Mouse (Mus musculus): ENCODE data around the gene Atg9a. TPM values are rescaled to one million over a fixed set of nuclear protein-coding genes. Genes with fewer than 3 reads are reported as not detected.

The Atg9a gene
- polyA plus RNA-seq, 1 experiment, result 58.1 TPM

DNA sequence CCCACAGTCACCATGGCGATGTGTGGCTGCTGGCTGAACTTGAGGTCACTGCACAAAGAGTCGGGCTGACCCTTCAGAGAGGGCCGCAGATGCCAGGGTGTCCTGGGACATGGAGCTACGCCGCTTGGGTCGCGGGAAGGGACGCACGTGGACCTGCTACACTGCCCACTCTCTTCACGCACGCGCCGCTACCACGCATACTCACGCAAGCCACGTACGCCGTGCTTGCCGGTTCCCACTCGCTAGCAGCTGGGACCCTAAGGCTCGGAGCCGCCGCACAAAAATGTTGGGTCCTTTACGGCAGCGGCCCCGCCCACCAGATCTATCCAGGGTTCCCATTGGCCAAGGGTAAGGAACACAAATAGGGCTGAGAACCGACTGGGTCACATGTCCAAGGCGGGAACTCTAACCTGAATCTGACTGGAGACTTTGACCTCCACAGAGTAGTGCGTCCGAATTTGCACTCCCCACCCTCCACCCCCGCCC, 11.8 kb downstream of the Atg9a start, which contains the start of gene Abcb6:
Abcb6 (minus strand) TSS at position 288 of the 486 bp plus-strand sequence.
- TF ChIP-seq FLI1 (IDR thresholded peaks at IDR 0.05; ENCODE audit: low read length) (no peak), GATA1 (IDR thresholded peaks at IDR 0.05; ENCODE audit: borderline replicate concordance, low read length) (no peak)
- peaks cover 57% of the 10 kb centered on the region for H3K4me1 ChIP-seq

DNA sequence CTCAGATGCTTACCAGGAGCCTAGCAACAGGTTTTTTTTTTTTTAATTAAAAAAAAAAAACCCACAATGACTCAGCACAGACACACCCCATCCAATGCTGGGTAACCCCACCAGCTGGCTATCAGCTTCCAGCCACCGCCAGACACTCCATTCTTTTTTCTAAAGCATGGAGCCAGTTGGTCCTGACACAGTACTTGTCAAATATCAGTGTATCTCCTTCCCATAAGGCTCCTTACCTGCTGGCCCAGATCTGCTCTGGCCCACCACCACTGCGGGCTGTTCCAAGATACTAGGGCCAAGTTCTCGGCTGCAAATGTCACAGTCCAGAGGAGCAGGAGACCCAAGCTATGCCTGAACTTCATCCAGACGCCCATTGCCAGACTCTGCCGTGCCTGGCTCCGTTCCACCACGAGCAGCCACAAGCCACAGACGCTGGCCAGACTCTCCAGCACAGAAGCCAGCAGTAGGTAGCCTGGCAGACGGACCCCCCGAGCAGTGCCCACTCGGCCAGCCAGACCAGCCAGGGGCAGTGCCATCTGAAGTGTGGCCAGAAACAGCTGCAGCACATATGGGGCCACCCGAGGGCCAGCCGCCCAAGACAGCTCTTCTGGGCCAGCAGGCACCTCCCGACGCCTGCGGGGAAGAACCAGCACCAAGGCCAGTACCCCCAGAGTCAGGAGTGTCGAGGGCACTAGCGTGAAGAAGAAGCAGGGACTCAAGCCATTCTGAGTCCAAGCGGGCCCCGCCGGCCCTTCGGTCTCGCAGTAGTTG, 12.5 kb downstream of the Atg9a start:
- TF ChIP-seq GATA1 (IDR thresholded peaks at IDR 0.05; ENCODE audit: borderline replicate concordance, low read length), result no peak
- TF ChIP-seq FLI1 (IDR thresholded peaks at IDR 0.05; ENCODE audit: low read length), result no peak
- Histone ChIP-seq H3K4me3 (replicated peaks) (peak overlapping the region; percentile 100), H3K9me3 (peaks cover 5% of the 10 kb centered on the region; the same call in 1 of the 2 replicates), H3K27me3 (replicated peaks) (no peaks in the 10 kb centered on the region), H3K36me3 (replicated peaks; ENCODE audit: low read length) (peaks cover 82% of the 10 kb centered on the region), H3K4me1 (peaks cover 53% of the 10 kb centered on the region)

More for the DNA sequence above, 11.8 kb downstream of the Atg9a start, which contains the start of gene Abcb6:
- Histone ChIP-seq H3K36me3 (replicated peaks; ENCODE audit: low read length) (peaks cover 82% of the 10 kb centered on the region), H3K9me3 (peaks cover 5% of the 10 kb centered on the region; the same call in 1 of the 2 replicates), H3K27me3 (replicated peaks) (no peaks in the 10 kb centered on the region), H3K4me3 (replicated peaks) (peak within 1 kb of the TSS; percentile 100)

DNA sequence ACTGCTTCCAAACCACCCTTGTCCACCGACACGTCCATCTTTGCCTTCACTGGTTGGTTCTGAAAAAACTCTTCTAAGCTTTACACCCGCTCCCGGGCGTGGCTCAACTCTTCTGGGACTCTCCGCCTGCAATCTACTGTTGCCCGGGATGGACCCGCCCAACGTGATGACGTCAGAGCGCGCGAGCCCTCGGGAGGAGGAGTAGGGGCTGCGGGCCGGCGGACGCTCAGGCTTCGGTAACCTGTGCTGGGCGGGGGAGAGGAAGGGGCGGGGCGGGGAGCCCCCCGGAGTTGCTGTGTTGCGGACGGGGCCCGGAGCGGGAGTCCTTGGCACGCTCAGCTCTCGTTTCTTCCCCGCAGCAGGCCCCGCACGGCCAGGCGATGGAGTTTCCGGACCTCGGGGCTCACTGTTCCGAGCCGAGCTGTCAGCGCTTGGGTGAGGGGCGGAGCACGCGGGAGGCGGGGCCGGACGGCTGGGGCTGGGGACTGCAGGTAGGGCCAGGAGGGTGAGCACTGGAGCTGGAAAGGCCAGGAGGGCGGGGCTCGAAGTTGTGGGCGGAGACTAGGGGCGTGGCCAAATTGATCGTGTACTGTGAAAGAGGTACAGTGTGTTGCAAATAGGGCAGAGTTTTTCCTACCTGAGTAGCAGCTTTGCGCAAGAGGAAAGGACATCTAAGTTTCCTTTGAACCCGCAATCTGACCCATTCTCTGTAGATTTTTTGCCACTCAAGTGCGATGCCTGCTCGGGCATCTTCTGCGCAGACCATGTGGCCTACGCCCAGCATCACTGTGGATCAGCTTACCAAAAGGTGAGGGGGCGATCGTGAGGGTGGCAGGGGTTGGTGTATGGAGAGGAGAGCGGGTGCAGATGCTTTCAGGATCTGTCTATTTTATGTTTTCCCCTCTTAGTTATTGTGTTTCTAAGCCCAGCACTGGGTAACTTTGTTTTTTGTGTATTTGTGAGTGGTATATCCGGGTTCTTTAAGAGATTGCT, 23.2 kb downstream of the Atg9a start, which contains the start of gene Zfand2b:
Zfand2b (plus strand) TSS at position 175 of the 993 bp plus-strand sequence.
- peak within 1 kb of the TSS; percentile 93 for H3K4me3 ChIP-seq (replicated peaks)
- no peak for TF ChIP-seq GATA1 (IDR thresholded peaks at IDR 0.05; ENCODE audit: borderline replicate concordance, low read length)
- no peak for TF ChIP-seq FLI1 (IDR thresholded peaks at IDR 0.05; ENCODE audit: low read length)
- H3K4me1 ChIP-seq, result peaks cover 37% of the 10 kb centered on the region
- no peaks in the 10 kb centered on the region for H3K27me3 ChIP-seq (replicated peaks)
- peaks cover 45% of the 10 kb centered on the region for H3K36me3 ChIP-seq (replicated peaks; ENCODE audit: low read length)
- H3K9me3 ChIP-seq, result no peaks in the 10 kb centered on the region

DNA sequence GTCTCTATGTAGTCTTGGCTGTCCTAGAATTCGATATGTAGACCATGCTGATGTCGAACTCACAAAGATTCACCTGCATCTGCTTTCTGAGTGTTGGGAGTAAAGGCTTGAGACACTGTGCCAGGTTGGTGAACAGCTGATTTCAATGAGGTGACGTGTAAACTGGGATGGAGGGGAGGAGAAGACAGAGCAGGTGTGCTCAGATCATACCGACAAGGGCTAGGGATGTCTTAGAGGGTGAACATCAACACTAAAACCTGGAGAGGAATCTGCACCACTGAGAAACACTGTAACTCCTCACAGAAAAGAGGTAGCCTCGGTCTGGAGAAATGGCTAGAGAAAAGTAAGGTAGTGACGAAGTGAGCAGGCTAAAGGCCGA, 23.9 kb downstream of the Atg9a start:
- peak overlapping the region; percentile 93 for H3K4me3 ChIP-seq (replicated peaks)
- H3K36me3 ChIP-seq (replicated peaks; ENCODE audit: low read length), result peaks cover 38% of the 10 kb centered on the region
- TF ChIP-seq GATA1 (IDR thresholded peaks at IDR 0.05; ENCODE audit: borderline replicate concordance, low read length), result no peak
- no peaks in the 10 kb centered on the region for H3K27me3 ChIP-seq (replicated peaks)
- peaks cover 37% of the 10 kb centered on the region for H3K4me1 ChIP-seq
- peaks cover 5% of the 10 kb centered on the region for H3K9me3 ChIP-seq

DNA sequence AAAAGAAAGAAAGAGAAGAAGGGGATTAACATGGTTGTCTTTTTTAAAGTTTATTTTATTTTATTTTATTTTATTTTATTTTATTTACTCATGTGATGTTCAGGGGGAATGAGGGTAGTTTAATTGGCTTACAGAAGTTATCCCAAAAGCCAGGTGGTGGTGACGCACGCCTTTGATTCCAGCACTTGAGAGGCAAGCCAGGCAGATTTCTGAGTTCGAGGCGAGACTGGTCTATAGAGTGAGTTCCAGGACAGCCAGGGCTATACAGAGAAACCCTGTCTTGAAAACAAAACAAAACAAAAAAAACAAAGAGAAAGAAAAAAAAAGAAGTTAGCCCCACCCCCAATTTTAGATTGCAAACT, 31.8 kb downstream of the Atg9a start:
- Histone ChIP-seq H3K4me1 (peaks cover 11% of the 10 kb centered on the region), H3K9me3 (peaks cover 6% of the 10 kb centered on the region), H3K36me3 (replicated peaks; ENCODE audit: low read length) (no peaks in the 10 kb centered on the region), H3K27me3 (replicated peaks) (no peaks in the 10 kb centered on the region), H3K4me3 (replicated peaks) (no peak overlapping the region)
- TF ChIP-seq GATA1 (IDR thresholded peaks at IDR 0.05; ENCODE audit: borderline replicate concordance, low read length) (no peak), FLI1 (IDR thresholded peaks at IDR 0.05; ENCODE audit: low read length) (no peak)

DNA sequence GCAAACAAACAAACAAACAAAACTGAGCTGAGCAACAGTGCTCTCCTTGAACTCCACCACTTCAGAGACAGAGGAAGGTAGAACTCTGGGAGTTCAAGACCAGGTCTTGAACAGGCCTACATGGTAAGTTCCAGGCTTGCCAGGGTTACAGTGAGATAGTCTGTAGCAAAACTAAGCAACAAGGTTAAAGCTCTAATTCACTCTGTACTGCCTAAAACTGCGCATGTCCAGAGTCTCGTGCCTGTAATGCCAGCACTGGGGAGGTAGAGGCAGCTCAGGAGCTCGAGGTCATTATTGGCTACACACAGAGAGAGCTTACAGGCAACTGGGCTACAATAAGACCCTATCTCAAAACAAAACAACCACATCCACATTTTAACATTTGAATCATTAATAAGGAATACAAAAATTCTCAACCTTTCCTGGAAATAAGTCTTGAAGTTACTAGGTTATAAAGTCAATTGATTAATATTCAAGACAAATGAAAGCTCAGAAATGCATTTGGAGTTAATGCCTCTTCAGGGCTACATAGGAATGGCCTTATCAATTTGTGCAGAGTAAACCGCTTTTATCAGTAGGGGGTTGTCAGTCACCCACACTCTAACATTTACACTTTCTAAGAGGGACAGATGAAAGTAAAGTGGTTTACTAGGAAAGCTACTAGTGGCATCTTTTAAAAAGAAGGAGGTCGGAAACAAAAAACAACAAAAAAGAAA, 32.3 kb downstream of the Atg9a start:
- no peaks in the 10 kb centered on the region for H3K27me3 ChIP-seq (replicated peaks)
- H3K36me3 ChIP-seq (replicated peaks; ENCODE audit: low read length), result no peaks in the 10 kb centered on the region
- peaks cover 6% of the 10 kb centered on the region for H3K9me3 ChIP-seq
- TF ChIP-seq GATA1 (IDR thresholded peaks at IDR 0.05; ENCODE audit: borderline replicate concordance, low read length) (no peak), FLI1 (IDR thresholded peaks at IDR 0.05; ENCODE audit: low read length) (no peak)
- H3K4me1 ChIP-seq, result peaks cover 16% of the 10 kb centered on the region
- H3K4me3 ChIP-seq (replicated peaks), result no peak overlapping the region

DNA sequence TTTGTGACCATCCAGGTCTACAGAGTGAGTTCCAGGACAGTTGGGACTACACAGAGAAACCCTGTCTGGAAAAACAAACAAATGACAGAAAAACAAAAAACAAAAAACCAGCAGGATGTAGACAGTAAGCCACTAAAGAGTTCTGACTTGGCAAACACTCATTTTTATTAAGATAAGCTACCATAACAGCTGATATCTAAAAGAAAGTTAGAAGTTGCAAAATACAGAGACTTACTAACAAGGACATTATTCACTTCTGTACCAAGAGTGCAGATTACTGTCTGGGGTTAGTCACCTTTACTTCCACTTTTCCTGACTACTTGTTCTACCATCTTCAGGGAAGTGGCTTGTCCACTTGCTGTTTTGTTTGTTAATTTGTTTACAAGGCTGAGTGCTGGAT, 33.0 kb downstream of the Atg9a start:
- Histone ChIP-seq H3K4me1 (peaks cover 22% of the 10 kb centered on the region), H3K36me3 (replicated peaks; ENCODE audit: low read length) (no peaks in the 10 kb centered on the region), H3K9me3 (peaks cover 6% of the 10 kb centered on the region), H3K27me3 (replicated peaks) (no peaks in the 10 kb centered on the region), H3K4me3 (replicated peaks) (no peak overlapping the region)
- TF ChIP-seq GATA1 (IDR thresholded peaks at IDR 0.05; ENCODE audit: borderline replicate concordance, low read length), result no peak
- TF ChIP-seq FLI1 (IDR thresholded peaks at IDR 0.05; ENCODE audit: low read length), result no peak

DNA sequence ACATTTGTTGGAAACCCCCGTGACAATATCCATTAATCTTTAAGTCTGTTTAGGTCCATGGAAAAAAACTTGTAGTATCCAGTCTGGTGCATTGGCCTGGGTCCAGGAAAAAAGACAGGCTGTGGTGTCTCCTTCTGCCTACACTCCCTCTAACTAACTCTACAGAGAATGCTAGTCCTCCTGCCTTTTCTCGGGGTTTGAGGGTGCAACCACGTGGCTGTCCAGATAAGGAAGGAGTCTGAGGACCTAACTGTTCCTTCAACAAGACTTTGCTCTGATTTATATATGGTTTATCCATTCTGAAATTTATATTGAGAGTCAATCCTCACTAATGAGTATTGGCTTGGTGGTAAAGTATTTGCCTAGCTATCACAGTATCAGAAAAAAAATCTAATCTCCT, 36.2 kb downstream of the Atg9a start:
- Histone ChIP-seq H3K4me3 (replicated peaks) (no peak overlapping the region), H3K27me3 (replicated peaks) (no peaks in the 10 kb centered on the region), H3K4me1 (peaks cover 22% of the 10 kb centered on the region), H3K36me3 (replicated peaks; ENCODE audit: low read length) (no peaks in the 10 kb centered on the region), H3K9me3 (no peaks in the 10 kb centered on the region)
- no peak for TF ChIP-seq FLI1 (IDR thresholded peaks at IDR 0.05; ENCODE audit: low read length)
- TF ChIP-seq GATA1 (IDR thresholded peaks at IDR 0.05; ENCODE audit: borderline replicate concordance, low read length), result no peak

DNA sequence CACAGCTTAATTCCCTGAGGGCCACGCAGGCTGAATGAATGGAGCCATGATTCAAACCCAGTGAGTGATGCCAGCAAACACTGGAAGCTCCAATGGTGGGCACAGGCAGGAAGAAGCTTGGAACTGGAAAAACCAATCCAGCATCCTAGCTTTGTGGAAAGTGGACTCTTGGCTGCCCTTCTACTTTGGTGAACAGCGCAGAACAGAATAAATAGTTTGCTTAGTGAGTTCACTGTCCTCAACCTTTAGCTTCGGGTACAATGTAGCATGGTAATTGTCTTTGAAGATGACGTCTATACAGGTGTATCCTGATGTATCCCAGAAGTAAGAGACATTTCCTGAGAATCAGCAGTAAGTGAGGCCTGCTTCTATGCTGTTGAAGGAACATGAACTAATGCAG, 43.3 kb downstream of the Atg9a start:
- Histone ChIP-seq H3K27me3 (replicated peaks) (no peaks in the 10 kb centered on the region), H3K4me1 (peaks cover 20% of the 10 kb centered on the region), H3K9me3 (no peaks in the 10 kb centered on the region), H3K4me3 (replicated peaks) (no peak overlapping the region), H3K36me3 (replicated peaks; ENCODE audit: low read length) (peaks cover 65% of the 10 kb centered on the region)
- TF ChIP-seq FLI1 (IDR thresholded peaks at IDR 0.05; ENCODE audit: low read length), result no peak
- no peak for TF ChIP-seq GATA1 (IDR thresholded peaks at IDR 0.05; ENCODE audit: borderline replicate concordance, low read length)
